Mouse (Mus musculus): ENCODE measurements at regions not wholly inside any gene's neighbourhood (a gene's known extent, or its start where the extent isn't known, plus 50 kb on each side); places are given as distances from the start of the nearest gene placed in this dataset.

DNA sequence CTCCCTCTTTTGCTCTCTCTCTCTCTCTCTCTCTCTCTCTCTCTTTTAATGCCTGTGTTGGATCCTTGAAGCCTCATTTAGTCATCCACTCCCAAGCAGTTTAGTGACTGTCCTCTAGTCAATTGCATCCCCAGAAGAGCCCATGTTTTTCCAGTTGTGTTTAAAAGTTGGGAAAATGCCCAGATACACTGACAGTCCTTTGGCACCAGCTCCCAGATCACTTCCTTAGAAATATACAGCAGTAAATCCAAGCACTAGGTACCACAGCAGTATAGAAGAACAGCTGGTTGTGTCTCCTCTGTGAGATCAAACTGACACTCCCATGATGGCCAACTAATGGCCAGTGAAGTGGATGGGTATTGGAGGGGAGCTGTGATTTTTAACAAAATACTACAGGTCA lies 634.7 kb upstream of the Kirrel3 start:
- TF ChIP-seq GATA1 (IDR thresholded peaks at IDR 0.05; ENCODE audit: borderline replicate concordance, low read length) (no peak), CTCF (IDR thresholded peaks at IDR 0.05; ENCODE audit: low read depth, low read length) (no peak)
